Comparison of ENCODE assay signal across 8 mouse cellular contexts in the genomic region with DNA sequence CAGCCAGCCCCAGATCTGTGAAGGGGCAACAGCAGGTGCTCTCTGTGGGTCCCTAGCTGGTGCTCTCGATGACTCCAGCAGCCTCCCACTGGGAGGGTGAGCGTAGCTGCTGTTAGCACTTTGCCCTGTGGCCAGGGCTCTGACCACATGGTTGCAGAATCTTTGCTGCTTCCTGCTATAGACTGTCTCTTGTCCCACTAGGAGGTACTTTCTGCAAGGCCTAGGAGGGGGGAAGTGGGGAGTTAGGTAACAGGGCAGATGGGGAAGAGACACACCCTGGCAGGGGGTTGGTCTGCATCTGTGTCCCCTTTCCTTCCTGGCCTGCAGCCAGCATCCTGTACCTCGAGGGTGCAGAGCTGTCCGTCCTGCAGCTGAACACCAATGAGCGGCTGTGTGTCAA. TPM values are rescaled to one million over a fixed set of nuclear protein-coding genes. Genes with fewer than 3 reads are reported as not detected.
DNase-seq lines count a peak whose midpoint lies in the region.

No protein-coding gene starts in this region.

- no peaks in the 10 kb centered on the region for H3K9me3 ChIP-seq in embryonic facial prominence, embryonic 10.5 days
- no peaks in the 10 kb centered on the region for H3K9me3 ChIP-seq in megakaryocyte, embryonic 14.5 days

- H3K27me3 ChIP-seq in embryonic facial prominence, embryonic 10.5 days (replicated peaks; ENCODE audit: low read depth, poor library complexity, severe bottlenecking), result no peaks in the 10 kb centered on the region
- peaks cover 1% of the 10 kb centered on the region for H3K27me3 ChIP-seq in megakaryocyte, embryonic 14.5 days (replicated peaks)

- 45% methylated on average over 5 of the region's 5 CpGs for WGBS in embryonic facial prominence, embryonic 10.5 days

- no peak overlapping the region for H3K4me3 ChIP-seq in embryonic facial prominence, embryonic 10.5 days
- H3K4me3 ChIP-seq in megakaryocyte, embryonic 14.5 days (replicated peaks), result peak overlapping the region; percentile 31

- H3K27ac ChIP-seq in embryonic facial prominence, embryonic 10.5 days (replicated peaks), result 0 out of 2 replicates have a peak overlapping the region, but pooled peaks have one; percentile 12

- DNase-seq in heart, adult 11 months, result peak; percentile 98
- no peak for DNase-seq in heart, postnatal 4 days
- no peak for DNase-seq in embryonic facial prominence, embryonic 10.5 days (ENCODE audit: low spot score)
- DNase-seq in kidney, postnatal 10 days, result peak; percentile 51
- DNase-seq in urinary bladder, adult 18-20 months (ENCODE audit: low spot score in 2 of 2), result no peak
- DNase-seq in ovary, postnatal 36 days (ENCODE audit: low spot score), result no peak
- no peak for DNase-seq in frontal cortex, adult 2 months (ENCODE audit: extremely low spot score in 1 of 2, low spot score in 1 of 2)

- no peaks in the 10 kb centered on the region for H3K36me3 ChIP-seq in embryonic facial prominence, embryonic 10.5 days (replicated peaks)
- H3K36me3 ChIP-seq in megakaryocyte, embryonic 14.5 days (replicated peaks; ENCODE audit: low read length), result peaks cover 63% of the 10 kb centered on the region

- peaks cover 28% of the 10 kb centered on the region for H3K4me1 ChIP-seq in embryonic facial prominence, embryonic 10.5 days
- peaks cover 67% of the 10 kb centered on the region for H3K4me1 ChIP-seq in megakaryocyte, embryonic 14.5 days

RNA-seq across cellular contexts. Expression of gene Il17ra, which starts 10.4 kb away (rescaled TPM):
- total RNA-seq in heart, postnatal 4 days (2021), result 1 to 10 TPM; 3.1 to 5.1 TPM
- 3.1 and 3.7 TPM in 2 replicates for polyA plus RNA-seq in embryonic facial prominence, embryonic 10.5 days (2016; fragmentation: Nextera tagmentation; extraction: Ambion mirVana)
- polyA plus RNA-seq in megakaryocyte, embryonic 14.5 days (2012; ENCODE audit: insufficient read depth, low replicate concordance), result 8.7 and 11.2 TPM in 2 replicates
- 10.1 and 13.2 TPM in 2 replicates for polyA plus RNA-seq in frontal cortex, adult 2 months (2012; rRNA removed)

RNA-seq across cellular contexts. Expression of gene Tmem121b, which starts 20.2 kb away (rescaled TPM):
- under 1 TPM; 0.05 to 0.07 TPM for total RNA-seq in heart, postnatal 4 days (2021)
- 0.18 and 0.25 TPM in 2 replicates for polyA plus RNA-seq in embryonic facial prominence, embryonic 10.5 days (2016; fragmentation: Nextera tagmentation; extraction: Ambion mirVana)
- polyA plus RNA-seq in megakaryocyte, embryonic 14.5 days (2012; ENCODE audit: insufficient read depth, low replicate concordance), result 1.1 TPM in 1 of 2 replicates, not detected in the other
- polyA plus RNA-seq in frontal cortex, adult 2 months (2012; rRNA removed), result 28.7 and 31.8 TPM in 2 replicates

RNA-seq across cellular contexts. Expression of gene Hdhd5, which starts 57.7 kb away (rescaled TPM):
- total RNA-seq in heart, postnatal 4 days (2021), result 10 to 100 TPM; 15.2 to 17.6 TPM
- 22.9 and 24.0 TPM in 2 replicates for polyA plus RNA-seq in embryonic facial prominence, embryonic 10.5 days (2016; fragmentation: Nextera tagmentation; extraction: Ambion mirVana)
- polyA plus RNA-seq in megakaryocyte, embryonic 14.5 days (2012; ENCODE audit: insufficient read depth, low replicate concordance), result 2.1 and 4.8 TPM in 2 replicates
- 43.0 and 48.3 TPM in 2 replicates for polyA plus RNA-seq in frontal cortex, adult 2 months (2012; rRNA removed)

Comparison
In these comparisons a context has a peak if more than half of its experiments do, and no peak if none do; other contexts are left out.
1. DNase-seq: peak in heart, adult 11 months (single experiment) and kidney, postnatal 10 days (single experiment); none in heart, postnatal 4 days (single experiment), embryonic facial prominence, embryonic 10.5 days (single experiment), urinary bladder, adult 18-20 months (0 of 2), ovary, postnatal 36 days (single experiment) and frontal cortex, adult 2 months (0 of 2).
2. RNA of gene Tmem121b, which starts 20.2 kb away (polyA plus RNA-seq): 28.7 to 31.8 TPM in frontal cortex, adult 2 months; 0.18 to 0.25 TPM in embryonic facial prominence, embryonic 10.5 days and 1.1 TPM in megakaryocyte, embryonic 14.5 days; every median in the first group is over 10 times any median in the second.